Mouse (Mus musculus) right cerebral cortex, postnatal 10 days (tissue): Measurements from ENCODE around the gene Cd5.

Experiments
- DNase-seq, 2 experiments: peaks; one replicate each; pipeline ENCODE4 v3.0.0; 2021; ENCODE audit warnings: low spot score in 2 of 2

Gene Cd5

GRCm38 (mm10) chr19:10738811-10739210, at the start of gene Cd5:
Gene Cd5 (minus strand): TSS chr19:10739002.
- DNase-seq, result no peak

- DNase-seq, result no peak
Measured at GRCm38 (mm10) chr19:10788242-10788641, 49.4 kb upstream of the Cd5 start.

DNA sequence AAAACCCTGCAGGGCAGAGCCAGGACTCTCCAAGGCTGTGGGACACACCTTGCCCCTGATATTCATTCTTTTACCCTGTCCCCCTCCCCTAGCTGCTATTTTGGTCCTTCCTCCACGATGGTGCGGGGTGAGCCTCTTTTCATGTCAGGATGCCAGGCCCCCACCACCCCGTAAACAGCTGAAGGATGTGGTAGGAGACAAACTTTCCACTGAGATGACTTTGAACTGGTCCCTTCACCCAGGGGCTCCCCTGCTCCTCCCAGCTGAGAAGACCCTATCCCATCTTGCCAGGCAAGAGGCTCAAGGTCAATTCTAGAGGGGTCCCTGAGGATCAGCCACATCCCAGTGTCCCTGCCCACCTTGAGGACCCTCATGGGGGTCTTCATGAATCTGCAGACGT, 48.6 kb upstream of the Cd5 start:
- DNase-seq, result no peak

DNA sequence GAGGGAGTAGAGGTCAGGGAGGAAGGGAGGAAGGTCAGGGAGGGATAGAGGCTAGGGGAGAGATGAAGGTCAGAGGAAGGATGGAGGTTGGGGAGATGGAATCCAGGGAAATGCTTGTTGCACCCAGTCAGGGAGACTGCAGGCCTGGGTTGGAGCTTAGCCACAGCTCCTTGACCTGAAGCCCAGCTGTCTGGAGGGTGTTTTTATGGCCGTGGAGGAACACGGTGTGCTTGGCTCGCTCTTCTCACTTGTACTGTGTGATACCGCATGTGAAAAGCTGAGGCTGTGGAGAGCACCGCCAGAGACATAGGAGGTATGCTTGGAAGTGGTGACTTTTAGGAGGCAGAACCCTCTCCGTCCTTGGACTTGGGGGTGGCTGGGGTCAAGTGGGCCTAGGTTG, 48.0 kb upstream of the Cd5 start:
- DNase-seq, result no peak

DNA sequence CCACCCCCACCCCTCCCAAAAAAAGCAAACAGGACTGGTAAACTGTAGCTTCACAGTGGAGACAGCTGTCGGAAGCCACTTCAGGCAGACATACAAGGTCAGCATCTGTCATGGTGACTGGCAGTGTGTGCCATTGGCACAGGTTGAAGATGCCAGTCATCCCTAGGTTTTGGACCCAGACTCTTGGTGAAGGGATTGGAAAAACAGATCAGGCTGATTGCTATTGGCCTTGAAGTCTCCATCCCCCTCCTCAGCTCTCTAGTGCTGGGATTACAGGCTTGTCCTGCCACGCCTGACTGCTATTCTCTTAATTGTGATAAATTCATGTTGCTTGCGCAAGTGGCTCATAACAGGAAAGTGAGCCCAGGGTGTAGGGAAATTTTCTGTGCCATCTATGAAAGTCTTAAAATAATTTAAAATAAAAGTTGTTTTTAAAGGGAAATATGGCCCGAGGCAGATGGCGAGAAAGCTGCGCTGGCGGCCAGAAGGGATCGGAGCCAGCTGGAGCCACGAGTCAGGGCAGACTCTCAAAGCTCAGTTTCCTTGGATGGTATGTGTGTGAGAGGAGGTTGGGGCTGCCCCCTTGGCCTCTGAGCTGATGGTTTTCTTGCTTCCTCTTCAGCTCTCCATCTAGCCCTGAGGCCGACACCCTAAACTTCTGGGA, 46.1 kb upstream of the Cd5 start:
- peak; percentile 68 to 70 for DNase-seq

GRCm38 (mm10) chr19:10784061-10784460, 45.3 kb upstream of the Cd5 start:
- DNase-seq, result no peak

DNA sequence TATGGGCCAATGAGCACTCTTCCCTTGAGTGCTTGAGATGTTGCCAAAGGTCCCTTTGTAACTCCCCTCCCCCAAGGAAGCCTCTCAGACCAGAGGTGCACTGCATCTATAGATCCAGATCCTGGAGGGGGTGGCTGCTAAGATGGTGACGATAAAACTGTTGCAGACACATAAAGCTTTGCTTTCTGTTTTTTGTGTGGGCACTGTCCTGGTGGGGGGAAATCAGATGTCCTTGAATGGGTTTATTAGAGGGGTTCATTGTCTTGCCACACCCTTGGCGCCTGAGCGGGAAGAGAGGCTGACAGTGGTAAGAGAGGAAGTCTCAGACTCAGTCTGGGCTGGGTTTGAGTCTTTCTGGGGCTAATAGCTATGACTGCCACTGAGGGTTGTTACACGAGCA, 44.4 kb upstream of the Cd5 start:
- DNase-seq, result no peak

DNA sequence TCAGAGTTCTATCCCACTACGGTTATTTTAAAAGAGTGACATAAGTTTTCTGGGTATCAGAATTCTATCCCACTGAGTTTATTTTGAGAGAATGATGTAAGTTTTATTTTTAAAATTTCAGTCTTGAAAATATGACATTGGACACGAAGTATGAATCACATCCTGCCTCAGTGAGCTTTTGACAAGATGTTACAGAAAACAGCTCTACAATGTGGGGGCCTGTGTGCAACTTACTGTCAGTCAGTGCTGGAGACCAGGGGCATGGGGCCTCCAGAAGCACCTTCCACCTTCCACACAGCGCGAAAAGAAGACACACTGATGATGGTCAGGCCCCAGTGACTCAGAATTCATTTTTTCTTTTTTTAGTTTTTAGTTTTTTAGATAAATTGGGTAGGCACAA, 42.8 kb upstream of the Cd5 start:
- DNase-seq, result no peak

DNA sequence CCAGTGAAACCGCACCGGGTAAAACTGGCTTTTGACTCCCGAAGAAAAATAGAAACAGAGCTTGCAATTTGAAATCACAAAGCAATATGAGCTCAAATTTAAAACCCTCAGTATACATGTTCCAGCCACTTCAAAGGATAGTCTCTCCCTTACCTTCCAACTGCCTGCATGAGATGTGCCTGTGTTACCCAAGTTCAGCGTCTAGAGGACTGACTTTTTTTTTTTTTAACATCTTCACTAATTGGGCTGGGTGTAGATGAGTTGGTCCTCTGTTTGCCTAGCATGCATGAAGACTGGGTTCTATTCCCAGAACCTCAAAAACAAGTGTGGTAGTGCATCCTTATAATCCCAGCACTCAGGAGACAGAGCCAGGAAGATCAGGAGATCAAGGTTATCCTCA, 38.1 kb upstream of the Cd5 start:
- DNase-seq, result no peak

- DNase-seq, result no peak
Measured at GRCm38 (mm10) chr19:10774141-10774540, 35.3 kb upstream of the Cd5 start.

GRCm38 (mm10) chr19:10773384-10773783, 34.6 kb upstream of the Cd5 start:
- no peak for DNase-seq

DNA sequence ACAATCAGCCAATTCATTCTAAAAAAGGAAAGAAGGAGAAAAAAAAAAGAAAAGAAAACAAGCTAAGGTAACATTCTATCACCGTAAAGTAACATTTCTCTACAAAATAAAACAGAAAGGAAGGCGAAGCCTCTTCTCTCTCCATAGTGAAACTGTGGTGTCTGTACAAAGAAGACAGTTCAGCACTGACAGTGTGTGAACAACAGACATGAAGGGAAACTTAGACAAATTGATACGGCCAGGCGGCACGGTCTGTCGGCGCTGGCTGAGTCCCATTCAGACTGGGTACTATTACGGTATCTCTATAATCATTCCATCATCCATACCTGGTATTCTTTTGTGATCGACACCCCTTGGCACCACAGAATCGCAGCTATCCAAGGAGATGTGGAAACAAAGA, 34.1 kb upstream of the Cd5 start:
- DNase-seq, result no peak

- no peak for DNase-seq
Measured at GRCm38 (mm10) chr19:10771995-10772394, 33.2 kb upstream of the Cd5 start.

- no peak for DNase-seq
Measured at GRCm38 (mm10) chr19:10769429-10770195, 30.8 kb upstream of the Cd5 start.

- DNase-seq, result no peak
Measured at GRCm38 (mm10) chr19:10768694-10769428, 30.1 kb upstream of the Cd5 start.

DNA sequence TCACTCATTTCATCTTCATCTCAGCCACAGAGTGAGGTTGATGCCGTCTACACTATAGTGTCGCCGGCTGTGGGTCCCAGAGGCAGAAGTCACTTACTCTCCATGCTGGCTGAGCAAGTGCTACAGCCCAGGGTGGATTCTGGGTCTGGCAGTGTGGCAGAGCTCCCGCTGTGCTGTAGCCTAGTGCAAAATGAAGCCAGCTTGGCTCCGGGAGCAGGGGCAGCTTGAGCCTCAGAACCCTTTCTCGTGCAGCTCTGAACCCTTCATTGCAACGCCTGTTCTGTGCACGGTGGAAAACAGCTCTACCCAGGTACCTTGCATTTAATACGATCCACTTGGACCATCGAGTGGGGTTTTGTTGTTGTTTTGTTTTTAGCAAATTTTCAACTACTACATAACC, 28.8 kb upstream of the Cd5 start:
- DNase-seq, result no peak

GRCm38 (mm10) chr19:10763381-10764031, 24.7 kb upstream of the Cd5 start:
- no peak for DNase-seq

- DNase-seq, result no peak
Measured at GRCm38 (mm10) chr19:10762468-10762867, 23.7 kb upstream of the Cd5 start.

DNA sequence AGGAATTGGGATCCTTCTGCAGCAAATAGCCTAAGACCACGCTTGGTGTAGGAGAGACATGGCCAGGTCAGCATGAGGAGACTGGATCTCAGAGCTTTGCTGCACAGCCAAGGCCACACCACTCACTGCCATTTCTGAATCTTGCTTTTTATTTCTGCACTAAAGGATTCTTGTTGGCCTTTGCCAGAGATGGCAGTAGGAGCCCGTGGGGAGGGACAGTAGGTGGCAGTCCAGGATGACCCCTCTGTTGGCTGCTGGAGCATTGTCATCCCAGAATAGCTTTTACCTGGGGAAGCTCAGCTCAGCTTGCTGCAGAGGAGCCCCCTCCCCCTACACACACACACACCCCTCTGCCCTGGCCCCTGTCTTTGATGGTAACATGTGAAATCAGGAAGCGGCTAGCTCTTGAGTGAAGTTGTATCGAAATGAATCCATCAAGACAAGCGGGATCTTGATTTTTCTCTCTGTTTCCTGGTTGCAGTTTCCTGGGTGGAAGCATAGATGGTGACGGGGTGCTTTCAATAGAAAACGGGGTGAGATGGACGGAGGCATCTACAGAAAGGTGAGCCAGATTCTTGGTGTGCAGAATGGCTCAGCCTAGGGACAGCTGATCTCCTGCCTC, 23.1 kb upstream of the Cd5 start:
- no peak for DNase-seq

- peak in 1 of 2 experiments; percentile 39 for DNase-seq
Measured at GRCm38 (mm10) chr19:10759983-10760831, 21.4 kb upstream of the Cd5 start.

GRCm38 (mm10) chr19:10759525-10759924, 20.7 kb upstream of the Cd5 start:
- no peak for DNase-seq
